In the genomic region with DNA sequence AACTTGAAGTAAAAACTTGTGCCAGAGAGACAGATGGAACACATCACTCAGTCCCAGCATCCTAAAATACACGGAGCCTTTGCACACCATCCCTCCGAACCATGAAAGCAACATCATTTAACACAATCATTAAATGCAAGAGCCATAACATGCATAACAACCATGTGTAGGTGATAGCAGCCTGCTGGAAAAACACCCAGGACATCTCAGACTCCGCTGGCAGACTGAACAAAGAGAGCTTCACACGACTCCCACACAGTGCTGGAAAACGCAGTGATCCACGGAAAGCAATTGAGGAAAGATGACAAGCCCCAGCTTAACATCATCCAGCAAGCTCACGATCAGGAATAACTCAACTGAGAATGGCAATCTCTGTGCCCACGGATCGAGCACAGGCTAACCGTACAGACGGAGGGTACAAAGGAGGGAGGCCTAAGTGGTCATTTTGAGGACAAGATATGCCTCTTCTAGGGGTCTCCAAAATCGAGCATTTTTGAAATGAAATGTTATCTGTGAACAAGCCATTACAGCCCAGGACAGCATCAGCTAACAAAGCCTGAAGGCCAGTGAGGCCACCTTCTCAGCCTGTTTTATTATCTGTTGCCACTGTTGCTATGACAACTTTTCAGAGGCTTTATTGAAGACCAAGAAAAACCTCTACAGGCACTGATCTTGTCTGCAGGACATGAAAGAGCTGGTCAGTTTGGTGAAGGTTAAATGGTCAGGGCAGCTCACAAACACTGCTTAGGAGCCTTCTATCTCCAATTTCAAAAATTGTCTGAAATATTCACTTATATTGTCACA, we compare ENCODE assay signal across 11 mouse cellular contexts.
A peak's percentile ranks its signal among the peaks of the same experiment; 100 is the strongest.
DNase-seq lines count a peak whose midpoint lies in the region; ATAC-seq lines count a peak whose summit lies in the region.
"Had no signal": no experiment of that assay in that cellular context is flagged by ENCODE, and none has a peak within 500 bp of the region (broad histone marks: within the 10 kb centered on the region; RNA-seq: fewer than 3 reads in every experiment).

No protein-coding gene starts in this region.

- no peak overlapping the region for H3K4me3 ChIP-seq in hindbrain, embryonic 15.5 days
- H3K4me3 ChIP-seq in hindbrain, embryonic 12.5 days: no peak overlapping the region
- no peak overlapping the region for H3K4me3 ChIP-seq in forebrain, embryonic 12.5 days (replicated peaks)
- no peak overlapping the region for H3K4me3 ChIP-seq in midbrain, embryonic 15.5 days
- H3K4me3 ChIP-seq: embryonic facial prominence, embryonic 15.5 days; liver, embryonic 13.5 days had no signal

- H3K36me3 ChIP-seq in hindbrain, embryonic 15.5 days: no peaks in the 10 kb centered on the region
- no peaks in the 10 kb centered on the region for H3K36me3 ChIP-seq in hindbrain, embryonic 12.5 days
- H3K36me3 ChIP-seq in forebrain, embryonic 12.5 days (replicated peaks): no peaks in the 10 kb centered on the region
- no peaks in the 10 kb centered on the region for H3K36me3 ChIP-seq in midbrain, embryonic 15.5 days (replicated peaks)
- H3K36me3 ChIP-seq: embryonic facial prominence, embryonic 15.5 days; liver, embryonic 13.5 days had no signal

- no peak overlapping the region; the same call in 1 of the 2 replicates for H3K27ac ChIP-seq in hindbrain, embryonic 15.5 days (replicated peaks)
- no peak overlapping the region for H3K27ac ChIP-seq in hindbrain, embryonic 12.5 days
- no peak overlapping the region for H3K27ac ChIP-seq in forebrain, embryonic 12.5 days
- H3K27ac ChIP-seq in midbrain, embryonic 15.5 days: peak overlapping the region; percentile 4; the same call in 1 of the 2 replicates
- H3K27ac ChIP-seq: embryonic facial prominence, embryonic 15.5 days; liver, embryonic 13.5 days had no signal

- H3K9ac ChIP-seq in hindbrain, embryonic 15.5 days: no peak overlapping the region
- H3K9ac ChIP-seq in hindbrain, embryonic 12.5 days: no peak overlapping the region
- H3K9ac ChIP-seq in forebrain, embryonic 12.5 days: no peak overlapping the region
- H3K9ac ChIP-seq in midbrain, embryonic 15.5 days: no peak overlapping the region
- H3K9ac ChIP-seq: embryonic facial prominence, embryonic 15.5 days; liver, embryonic 13.5 days had no signal

- H3K9me3 ChIP-seq in hindbrain, embryonic 15.5 days: no peaks in the 10 kb centered on the region
- H3K9me3 ChIP-seq in hindbrain, embryonic 12.5 days (replicated peaks): no peaks in the 10 kb centered on the region
- H3K9me3 ChIP-seq in forebrain, embryonic 12.5 days: no peaks in the 10 kb centered on the region
- H3K9me3 ChIP-seq in midbrain, embryonic 15.5 days: no peaks in the 10 kb centered on the region
- H3K9me3 ChIP-seq: embryonic facial prominence, embryonic 15.5 days; liver, embryonic 13.5 days had no signal

- H3K4me1 ChIP-seq in hindbrain, embryonic 15.5 days (replicated peaks): no peaks in the 10 kb centered on the region
- H3K4me1 ChIP-seq in hindbrain, embryonic 12.5 days: peaks cover 5% of the 10 kb centered on the region; the same call in 1 of the 2 replicates
- peaks cover 21% of the 10 kb centered on the region for H3K4me1 ChIP-seq in forebrain, embryonic 12.5 days
- peaks cover 10% of the 10 kb centered on the region for H3K4me1 ChIP-seq in midbrain, embryonic 15.5 days
- H3K4me1 ChIP-seq: liver, embryonic 13.5 days had no signal

- 36% methylated on average over 12 of the region's 12 CpGs for WGBS in hindbrain, embryonic 15.5 days
- 51% methylated on average over 12 of the region's 12 CpGs for WGBS in hindbrain, embryonic 12.5 days
- 71% methylated on average over 12 of the region's 12 CpGs for WGBS in forebrain, embryonic 12.5 days
- WGBS in midbrain, embryonic 15.5 days: 38% methylated on average over 12 of the region's 12 CpGs

- ATAC-seq in hindbrain, embryonic 15.5 days (ENCODE audit: low FRiP score, low read depth): peak; percentile 19; the same call in 1 of the 2 replicates
- ATAC-seq in hindbrain, embryonic 12.5 days (ENCODE audit: low FRiP score): no peak
- ATAC-seq in forebrain, embryonic 12.5 days (ENCODE audit: low FRiP score): peak; percentile 17; the same call in 1 of the 2 replicates
- peak; percentile 29; the same call in 1 of the 2 replicates for ATAC-seq in midbrain, embryonic 15.5 days (replicated peaks)
- ATAC-seq in megakaryocyte, adult 5-6 weeks (ENCODE audit: poor library complexity, severe bottlenecking): no peak

- no peaks in the 10 kb centered on the region for H3K27me3 ChIP-seq in hindbrain, embryonic 15.5 days
- H3K27me3 ChIP-seq in hindbrain, embryonic 12.5 days: no peaks in the 10 kb centered on the region
- no peaks in the 10 kb centered on the region for H3K27me3 ChIP-seq in forebrain, embryonic 12.5 days
- no peaks in the 10 kb centered on the region for H3K27me3 ChIP-seq in midbrain, embryonic 15.5 days (replicated peaks)
- H3K27me3 ChIP-seq: embryonic facial prominence, embryonic 15.5 days; liver, embryonic 13.5 days had no signal

- peak; percentile 32 for DNase-seq in layer of hippocampus, adult 9-10 months (ENCODE audit: low spot score)
- DNase-seq in thymus, adult 18-20 months: no peak
- no peak for DNase-seq in thymus, postnatal 25 days
- DNase-seq: adrenal gland, postnatal 10 days; liver, embryonic 13.5 days had no signal

- no peak overlapping the region for H3K4me2 ChIP-seq in hindbrain, embryonic 15.5 days
- H3K4me2 ChIP-seq in hindbrain, embryonic 12.5 days (replicated peaks): no peak overlapping the region
- no peak overlapping the region for H3K4me2 ChIP-seq in forebrain, embryonic 12.5 days
- H3K4me2 ChIP-seq in midbrain, embryonic 15.5 days: no peak overlapping the region
- H3K4me2 ChIP-seq: embryonic facial prominence, embryonic 15.5 days; liver, embryonic 13.5 days had no signal

Comparison
In these comparisons a context has a peak if more than half of its experiments do, and no peak if none do; other contexts are left out.
1. ATAC-seq: peak in hindbrain, embryonic 15.5 days (single experiment), forebrain, embryonic 12.5 days (single experiment) and midbrain, embryonic 15.5 days (single experiment); none in hindbrain, embryonic 12.5 days (single experiment) and megakaryocyte, adult 5-6 weeks (single experiment).